ENCODE assay signal across 8 mouse cellular contexts in the genomic region with DNA sequence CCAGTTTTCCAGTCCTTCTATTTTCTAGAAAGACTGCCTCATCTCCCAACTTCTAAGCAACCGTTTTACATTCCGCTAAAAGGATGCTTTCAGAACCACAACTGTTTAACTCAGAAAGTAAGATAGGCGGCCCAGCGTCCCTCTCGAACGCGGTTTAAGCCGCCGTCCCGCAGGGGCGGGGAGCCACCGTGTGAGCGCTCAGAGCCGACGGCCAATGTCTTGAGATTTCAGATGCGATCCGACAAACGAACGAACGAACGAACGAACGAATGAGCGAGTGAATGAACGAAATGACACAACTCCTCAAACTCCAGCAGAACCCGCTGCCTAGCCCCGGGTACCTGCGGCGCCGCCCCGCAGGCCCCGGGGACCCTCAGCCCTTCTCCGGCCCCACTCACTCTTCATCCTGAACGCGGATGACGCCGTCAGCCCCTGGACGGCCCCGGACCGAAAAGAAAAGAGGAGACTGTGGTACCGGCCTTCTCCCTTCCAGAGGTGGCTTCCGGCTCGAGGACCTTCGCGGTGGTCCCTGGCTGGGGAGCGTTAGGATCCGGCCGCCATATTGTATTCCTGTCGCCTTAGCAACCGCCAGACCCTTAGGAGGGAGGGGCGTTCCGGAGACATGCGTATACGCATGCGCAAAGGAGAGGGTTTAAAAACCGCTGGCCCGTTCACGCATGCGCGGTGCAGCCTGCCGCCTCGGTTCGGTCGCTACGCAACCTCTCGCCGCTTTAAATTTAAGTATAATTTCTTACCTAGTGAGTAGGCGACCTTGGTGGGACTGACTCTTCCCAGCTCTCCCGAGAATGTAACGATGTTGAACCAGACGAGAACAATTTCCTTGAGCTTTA. TPM values are rescaled to one million over a fixed set of nuclear protein-coding genes. Genes with fewer than 3 reads are reported as not detected.
DNase-seq lines count a peak whose midpoint lies in the region; ATAC-seq and TF ChIP-seq lines count a peak whose summit lies in the region.

A gene (minus strand): TSS at position 592 of the 851 bp plus-strand sequence.

- no peaks in the 10 kb centered on the region for H3K36me3 ChIP-seq in ES-Bruce4 (ENCODE audit: control insufficient read depth, insufficient read depth, low read length, poor library complexity, severe bottlenecking)
- H3K36me3 ChIP-seq in forebrain, embryonic 14.5 days (ENCODE audit: control insufficient read depth, insufficient read depth, low read length): no peaks in the 10 kb centered on the region

- DNase-seq in forebrain, embryonic 14.5 days (ENCODE audit: low spot score): peak; percentile 98
- peak; percentile 89 for DNase-seq in heart, postnatal 25 days (ENCODE audit: low spot score)
- peak; percentile 95 to 97 for DNase-seq in layer of hippocampus, adult 18-20 months (ENCODE audit: low spot score in 2 of 2)
- peak; percentile 96 for DNase-seq in lung, adult 2 months
- peak; percentile 91 to 93 for DNase-seq in thymus, adult 18-20 months

- TF ChIP-seq CTCF in ES-Bruce4 (IDR thresholded peaks at IDR 0.05; ENCODE audit: low read depth, low read length): no peak
- no peak for TF ChIP-seq CTCF in lung, adult 2 months (IDR thresholded peaks at IDR 0.05; ENCODE audit: insufficient read depth, low read length)

- H3K27me3 ChIP-seq in ES-Bruce4 (ENCODE audit: control insufficient read depth, insufficient read depth, low read length, poor library complexity, severe bottlenecking): no peaks in the 10 kb centered on the region
- peaks cover 17% of the 10 kb centered on the region for H3K27me3 ChIP-seq in forebrain, embryonic 14.5 days (replicated peaks; ENCODE audit: control insufficient read depth, insufficient read depth, low read length)

- peaks cover 3% of the 10 kb centered on the region for H3K4me1 ChIP-seq in ES-Bruce4 (ENCODE audit: control insufficient read depth, insufficient read depth, low read length)
- H3K4me1 ChIP-seq in forebrain, embryonic 14.5 days (ENCODE audit: control insufficient read depth, insufficient read depth, low read length): peaks cover 12% of the 10 kb centered on the region; the same call in 1 of the 2 replicates
- H3K4me1 ChIP-seq in lung, adult 2 months (ENCODE audit: control insufficient read depth, insufficient read depth, low read length): peaks cover 2% of the 10 kb centered on the region; the same call in 1 of the 2 replicates

- peak within 1 kb of the TSS; percentile 70 for H3K4me2 ChIP-seq in forebrain, embryonic 14.5 days (ENCODE audit: low read length)

- WGBS in forebrain, embryonic 14.5 days: under 1% methylated on average over 71 of the region's 71 CpGs
- under 1% methylated on average over 71 of the region's 71 CpGs for WGBS in lung, adult 2 months

- H3K4me3 ChIP-seq in ES-Bruce4 (ENCODE audit: low read depth, low read length): peak within 1 kb of the TSS; percentile 91
- H3K4me3 ChIP-seq in forebrain, embryonic 14.5 days (ENCODE audit: low read depth, low read length): peak within 1 kb of the TSS; percentile 65
- H3K4me3 ChIP-seq in lung, adult 2 months (replicated peaks; ENCODE audit: extremely low read depth, low read depth, low read length): peak within 1 kb of the TSS; percentile 89

- intact Hi-C loops in heart, postnatal 25 days (cut with DNase I): loop anchor here (5.0 kb wide), 3 partner anchors 103 to 198 kb away; a partner anchor contains a TSS

- H3K9me3 ChIP-seq in ES-Bruce4 (replicated peaks; ENCODE audit: control insufficient read depth, insufficient read depth, low read length, poor library complexity, severe bottlenecking): no peaks in the 10 kb centered on the region
- H3K9me3 ChIP-seq in forebrain, embryonic 14.5 days (replicated peaks; ENCODE audit: control insufficient read depth, low read length): no peaks in the 10 kb centered on the region

- ATAC-seq in cerebellum, adult (ENCODE audit: insufficient number of reproducible peaks, low FRiP score, low TSS enrichment): peak; percentile 77; the same call in 1 of the 2 replicates
- ATAC-seq in forebrain, embryonic 14.5 days: peak; percentile 79
- peak; percentile 57 for ATAC-seq in neutrophil, adult 5-6 weeks (ENCODE audit: extremely low read depth, insufficient number of reproducible peaks, low FRiP score, poor library complexity, severe bottlenecking)

- no peak for TF ChIP-seq POLR2A in ES-Bruce4 (IDR thresholded peaks at IDR 0.05; ENCODE audit: insufficient read depth, low read length)
- peak; percentile 39; the same call in 1 of the 2 replicates for TF ChIP-seq POLR2A in lung, adult 2 months (IDR thresholded peaks at IDR 0.05; ENCODE audit: borderline replicate concordance, extremely low read depth, low read depth, low read length)

- peak within 1 kb of the TSS; percentile 71 for H3K9ac ChIP-seq in ES-Bruce4 (ENCODE audit: low read depth, poor library complexity, severe bottlenecking)
- H3K9ac ChIP-seq in forebrain, embryonic 14.5 days (ENCODE audit: low read length): peak within 1 kb of the TSS; percentile 62

- H3K27ac ChIP-seq in ES-Bruce4 (ENCODE audit: insufficient read depth, low read length): no peak within 1 kb of the TSS
- no peak within 1 kb of the TSS for H3K27ac ChIP-seq in forebrain, embryonic 14.5 days (ENCODE audit: low read depth, low read length)

- TF ChIP-seq EP300 in ES-Bruce4 (IDR thresholded peaks at IDR 0.05; ENCODE audit: insufficient read depth, low read depth, low read length): peak; percentile 38; the same call in 1 of the 2 replicates

RNA-seq across cellular contexts. Expression of the gene that starts here (rescaled TPM):
- 33.4 and 35.8 TPM in 2 replicates for polyA plus RNA-seq in ES-Bruce4 (2011; ENCODE audit: insufficient read depth, insufficient read length, low read depth, missing spikeins)
- polyA plus RNA-seq in forebrain, embryonic 14.5 days (2014; fragmentation: Nextera tagmentation; extraction: Ambion mirVana): 16.3 and 18.9 TPM in 2 replicates
- total RNA-seq in heart, postnatal 25 days (2021): under 1 TPM; 0.31 to 0.39 TPM
- total RNA-seq in layer of hippocampus, adult 18-20 months (2021): 10 to 100 TPM in 1 of 2 experiments, 1 to 10 TPM in 1; 9.6 to 11.9 TPM
- 4.2 and 4.7 TPM in 2 replicates for polyA plus RNA-seq in lung, adult 2 months (2012; rRNA removed)
- 0.25 and 0.70 TPM in 2 replicates for total RNA-seq in neutrophil, adult 5-6 weeks (2017)

Comparison
In these comparisons a context has a peak if more than half of its experiments do, and no peak if none do; other contexts are left out.
1. Peak in DNase-seq in heart, postnatal 25 days; RNA of the gene not detected or under 1 TPM.
2. Peak in ATAC-seq in neutrophil, adult 5-6 weeks; RNA of the gene not detected or under 1 TPM.